Mouse (Mus musculus) liver, adult 2 months (tissue): ENCODE data around the gene Terf2ip.

Experiments used
- CTCF ChIP-seq: fragments of 200-500 bp; IDR thresholded peaks from 2 replicates; pipeline ENCODE4 v1.5.1; 2011; ENCODE audit warnings: low read depth, low read length, control low read depth
- POLR2A ChIP-seq: fragments of 200-500 bp; IDR thresholded peaks from 2 replicates; pipeline ENCODE4 v1.6.1; 2011; ENCODE audit warnings: low read length, control low read depth; ENCODE audit not compliant: insufficient read depth; ENCODE audit errors: extremely low read depth

DNA sequence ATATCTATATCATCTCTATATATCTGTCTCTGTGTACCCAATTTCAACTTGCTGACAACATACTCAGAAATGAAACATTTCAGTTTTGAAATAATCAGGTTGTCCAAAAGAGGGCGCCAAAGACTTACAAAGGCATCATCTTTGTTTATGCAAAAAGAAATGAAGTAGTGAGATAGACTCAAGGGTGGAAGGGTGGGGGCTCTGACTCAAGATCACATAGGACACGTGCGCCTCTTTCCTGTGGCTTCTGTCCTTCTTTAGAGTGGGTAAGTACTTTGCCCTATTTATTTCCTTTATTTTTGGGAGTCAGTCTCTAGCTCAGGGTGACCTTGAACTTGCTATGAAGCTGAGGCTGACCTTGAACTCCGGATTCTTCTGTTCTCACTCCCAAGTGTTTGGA, 50.2 kb downstream of the Terf2ip start:
- TF ChIP-seq CTCF (peak; percentile 45), POLR2A (no peak)
